Mouse (Mus musculus) thymus, postnatal 14 days (tissue): ENCODE data around the gene Pip4k2a.

Experiments used
- DNase-seq: peaks from one replicate; pipeline ENCODE4 v3.0.0; 2021

Gene Pip4k2a

DNA sequence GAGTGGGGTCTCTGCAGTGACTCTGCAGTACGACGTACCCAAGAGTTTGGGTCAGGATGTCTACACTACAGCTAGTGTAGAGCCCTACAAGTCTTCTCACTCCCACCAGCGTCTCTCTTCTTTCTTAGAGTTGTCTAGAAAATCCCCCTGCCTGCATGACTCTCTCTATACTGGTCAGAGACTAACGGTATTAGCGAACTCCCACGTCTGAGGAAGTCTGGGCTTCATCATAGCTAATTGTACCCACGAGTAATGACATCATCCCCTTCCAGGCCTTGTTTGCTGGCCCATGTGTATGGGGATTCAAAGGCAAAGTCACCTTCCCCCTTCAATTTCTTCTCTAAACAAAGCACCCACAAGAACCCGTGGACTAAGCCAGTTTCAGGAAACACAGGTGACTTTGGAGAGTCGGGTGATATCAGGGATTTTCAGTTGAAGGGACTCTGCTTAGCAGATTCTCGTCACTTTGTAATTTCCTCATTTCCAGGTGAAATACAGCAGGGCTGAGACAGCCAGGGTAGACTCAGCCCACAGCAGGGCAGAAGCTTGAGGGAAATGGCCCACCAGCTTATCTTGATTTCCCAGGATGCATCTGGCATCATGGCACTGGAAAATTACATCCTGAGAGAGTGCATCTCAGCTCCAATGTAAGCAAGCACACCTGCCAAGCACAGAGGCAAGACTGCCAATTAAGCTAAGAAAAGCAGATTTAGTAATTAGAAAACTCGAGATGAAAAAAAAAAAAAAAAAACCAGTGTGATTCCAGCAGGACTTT, 107.5 kb downstream of the Pip4k2a start:
- no peak for DNase-seq

DNA sequence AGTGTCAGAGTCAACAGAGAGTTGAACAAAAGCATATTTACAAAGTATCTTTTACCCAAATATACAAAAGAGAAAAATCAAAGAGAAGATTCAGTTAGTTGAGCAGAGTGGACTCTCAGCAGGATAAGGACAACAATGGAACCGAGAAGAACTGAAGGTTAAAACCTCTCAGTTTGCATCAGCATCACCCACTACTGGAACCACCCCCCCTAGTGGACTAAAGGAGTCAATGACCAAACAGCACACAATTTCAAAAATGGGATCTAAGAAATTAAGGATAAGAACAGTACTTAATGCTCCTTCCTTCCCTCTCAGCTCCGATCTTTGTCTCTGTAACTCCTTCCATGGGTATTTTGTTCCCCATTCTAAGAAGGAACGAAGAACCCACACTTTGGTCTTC, 113.6 kb downstream of the Pip4k2a start:
- no peak for DNase-seq

GRCm38 (mm10) chr2:18874626-18875025, 123.3 kb downstream of the Pip4k2a start:
- no peak for DNase-seq

DNA sequence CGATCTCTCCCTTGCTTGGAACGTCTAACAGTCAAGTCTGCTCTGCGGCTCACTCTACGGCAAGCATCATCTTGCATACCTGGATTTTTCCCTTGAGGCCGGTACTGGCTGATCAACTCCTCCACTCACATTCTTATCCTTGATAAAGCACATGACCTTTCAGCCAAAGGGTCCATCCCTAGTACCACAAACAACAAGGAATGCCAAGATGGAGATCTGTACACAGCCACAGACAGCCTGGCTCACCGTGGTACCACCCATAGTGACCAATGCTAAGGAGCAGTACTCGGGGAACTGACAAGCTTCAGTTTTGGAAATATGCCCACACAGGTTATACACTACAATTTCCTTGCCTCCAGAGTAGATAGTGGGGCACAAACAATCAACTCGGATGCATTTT, 123.9 kb downstream of the Pip4k2a start:
- no peak for DNase-seq

DNA sequence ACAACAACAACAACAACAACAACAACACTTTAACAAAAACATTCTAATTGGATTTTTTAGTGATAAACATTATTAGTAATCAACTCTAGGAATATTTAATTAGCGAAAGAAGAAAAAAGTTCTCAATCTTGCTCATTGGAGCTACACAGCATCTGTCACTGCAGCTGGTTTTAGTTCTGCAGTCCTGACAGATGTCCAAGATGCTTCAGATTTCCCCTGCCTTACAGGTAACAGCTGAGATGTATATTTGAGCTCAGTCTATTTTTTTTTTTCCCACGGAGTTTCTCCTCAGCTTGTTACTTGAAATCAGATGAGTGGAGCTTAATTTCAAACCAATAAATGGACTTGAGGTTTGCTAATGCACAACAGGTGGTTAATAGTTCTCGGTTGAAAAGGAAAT, 124.5 kb downstream of the Pip4k2a start:
- peak; percentile 1 for DNase-seq

DNA sequence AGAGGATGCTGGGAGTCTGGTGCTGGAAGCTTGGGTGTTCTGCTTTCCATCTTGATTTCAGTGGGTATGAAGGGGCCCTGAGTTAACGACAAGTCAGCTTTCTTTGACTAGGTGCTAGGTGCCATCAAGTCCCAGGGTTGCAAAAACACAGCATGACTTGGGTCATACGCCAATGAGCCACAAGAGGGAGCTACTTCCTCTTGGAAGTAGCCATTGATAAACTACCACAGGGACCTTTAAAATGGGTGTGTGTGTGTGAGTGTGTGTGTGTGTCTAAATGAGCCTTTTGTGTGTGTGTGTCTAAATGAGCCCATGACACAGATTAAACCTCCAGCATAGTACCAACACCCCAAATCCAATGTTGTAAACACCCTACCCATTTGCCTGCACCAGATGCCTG, 125.1 kb downstream of the Pip4k2a start:
- peak; percentile 84 for DNase-seq

DNA sequence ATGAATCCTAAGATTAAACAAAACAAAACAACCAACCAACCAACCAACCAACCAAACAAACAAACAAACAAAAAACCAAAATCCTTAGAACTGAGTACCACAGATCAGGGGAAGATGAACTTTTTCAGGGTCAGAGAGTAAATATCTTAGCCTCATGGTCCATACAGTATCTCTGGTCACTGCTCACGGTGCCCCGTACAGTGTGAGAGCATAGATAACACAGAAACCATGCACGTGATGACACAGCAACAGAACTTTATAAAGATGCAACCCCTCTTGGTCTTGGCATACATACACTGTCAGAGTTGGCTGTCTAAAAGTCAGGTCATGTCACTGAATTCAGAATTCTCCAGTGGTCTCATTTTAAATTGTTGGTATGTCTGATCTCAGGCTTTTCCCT, 126.8 kb downstream of the Pip4k2a start:
- no peak for DNase-seq

DNA sequence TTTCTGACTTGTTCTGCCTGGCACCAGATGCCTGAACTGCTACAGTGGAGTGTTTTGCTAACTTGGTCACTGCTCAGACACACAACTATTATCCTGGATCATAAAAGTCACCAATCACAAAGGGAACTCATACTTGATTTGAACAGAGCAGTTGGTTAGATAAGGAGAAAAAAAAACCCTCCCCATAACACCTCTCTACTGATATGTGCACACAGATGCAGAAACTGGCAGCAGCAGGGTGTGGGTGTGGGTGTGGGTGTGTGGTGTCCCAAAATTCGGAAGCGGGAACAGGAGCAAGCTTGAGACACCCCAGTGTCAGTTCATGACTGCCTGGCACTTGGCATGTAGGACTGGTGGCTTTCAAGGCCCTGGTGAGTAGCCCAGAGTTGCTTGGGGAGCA, 130.9 kb downstream of the Pip4k2a start:
- peak; percentile 1 for DNase-seq

DNA sequence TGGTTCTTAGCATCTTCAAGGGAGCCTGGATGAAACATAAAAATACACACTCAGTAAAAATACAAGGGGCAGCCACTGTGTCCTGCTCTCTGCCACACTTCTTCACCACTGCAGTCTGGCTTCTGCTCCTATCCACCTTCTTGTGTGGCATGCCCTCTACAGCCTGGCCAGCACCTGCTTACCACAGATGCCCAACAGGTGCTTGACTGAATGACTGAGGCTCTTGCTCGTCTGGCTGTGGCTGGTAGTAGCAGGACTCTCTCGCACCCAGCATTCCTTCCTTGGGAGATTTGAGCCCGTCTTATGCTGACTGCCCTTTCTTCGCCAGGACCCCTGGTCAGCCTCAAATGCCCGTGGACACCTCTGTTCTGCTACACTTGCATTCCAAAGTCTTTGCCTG, 133.2 kb downstream of the Pip4k2a start:
- DNase-seq = no peak

DNA sequence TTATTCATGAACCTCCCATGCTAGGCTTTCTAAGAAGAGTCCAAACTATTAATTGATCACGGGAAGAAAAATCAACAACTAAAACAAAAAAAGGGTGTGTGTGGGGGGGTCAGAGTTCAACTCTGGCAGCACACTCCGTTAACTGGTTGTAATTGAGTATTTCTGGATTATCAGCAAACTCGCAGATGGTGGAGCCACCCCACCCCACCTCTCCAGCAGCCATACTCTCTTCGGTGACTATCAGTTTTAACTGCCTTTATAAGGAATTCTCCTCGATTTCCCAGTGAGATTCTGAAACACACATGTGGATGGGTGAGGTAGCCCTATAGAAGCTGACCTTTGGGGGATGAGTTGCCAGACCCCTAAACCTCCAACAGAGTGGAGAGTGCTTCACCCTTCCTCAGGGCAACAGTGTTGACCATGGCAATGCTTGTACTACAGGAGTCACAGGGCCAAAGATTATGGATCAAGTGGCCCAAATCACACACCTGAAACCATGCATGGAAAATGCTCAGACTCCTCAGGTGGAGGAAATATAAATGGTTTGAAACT, 136.2 kb downstream of the Pip4k2a start:
- no peak for DNase-seq

DNA sequence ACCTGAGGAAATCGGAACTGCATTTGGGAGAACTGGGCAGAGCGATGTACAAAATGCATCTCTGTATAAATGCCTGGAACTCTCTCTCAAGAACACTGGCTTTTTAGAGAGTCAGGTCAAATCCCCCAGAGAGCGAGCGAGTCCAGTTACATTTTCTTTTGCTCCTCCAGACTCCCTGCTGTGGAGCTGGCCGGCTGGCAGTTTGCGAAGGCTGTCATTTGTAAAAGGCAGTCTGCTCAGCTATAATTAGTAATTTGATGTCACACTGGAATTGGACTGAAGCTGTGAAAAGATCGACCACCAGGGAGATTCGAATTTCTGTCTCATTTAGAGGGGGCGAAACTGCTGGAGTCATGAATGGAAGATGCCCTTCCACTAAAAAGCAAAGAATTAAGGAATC, 137.2 kb downstream of the Pip4k2a start:
- DNase-seq = no peak

DNA sequence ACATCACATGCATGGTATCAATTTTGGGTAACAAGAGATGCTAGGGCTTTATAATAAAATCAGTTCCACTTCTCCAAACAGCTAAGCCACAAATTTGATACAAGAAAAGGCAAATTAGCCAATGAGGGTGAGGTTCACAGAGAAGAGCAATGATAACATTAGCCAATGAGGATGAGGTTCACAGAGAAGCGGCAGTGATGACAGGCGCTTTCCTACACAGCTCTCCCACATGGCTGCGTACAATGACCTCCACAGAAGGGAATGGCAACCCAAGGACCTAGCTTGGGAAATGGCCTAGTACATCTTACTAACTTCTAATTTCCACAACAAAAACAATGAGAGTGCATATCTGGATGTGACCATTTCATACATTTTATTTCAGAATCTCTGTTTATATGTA, 140.0 kb downstream of the Pip4k2a start:
- no peak for DNase-seq

- DNase-seq = no peak
Measured at GRCm38 (mm10) chr2:18856461-18856860, 141.5 kb downstream of the Pip4k2a start.

- no peak for DNase-seq
Measured at GRCm38 (mm10) chr2:18855246-18855645, 142.7 kb downstream of the Pip4k2a start.

DNA sequence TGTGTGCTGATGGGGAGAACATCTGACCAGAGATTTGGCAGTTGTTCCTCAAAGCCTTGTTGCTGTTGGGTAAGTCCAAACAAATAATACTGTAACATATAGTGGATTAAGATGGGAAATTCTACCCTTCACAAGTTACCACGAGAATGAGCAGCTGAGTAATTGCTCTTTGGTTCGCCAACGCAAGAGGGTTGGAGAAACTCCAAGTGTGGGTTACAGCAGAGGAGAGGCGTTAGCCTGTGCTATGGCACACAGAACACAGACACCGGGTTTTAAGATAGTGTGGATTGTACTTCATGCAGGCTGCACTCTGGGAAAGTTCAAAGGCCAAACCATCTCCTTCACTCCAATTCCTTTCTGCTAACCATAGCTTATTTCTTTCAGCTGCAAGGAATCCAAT, 144.6 kb downstream of the Pip4k2a start:
- no peak for DNase-seq

GRCm38 (mm10) chr2:18850657-18851056, 147.3 kb downstream of the Pip4k2a start:
- no peak for DNase-seq

DNA sequence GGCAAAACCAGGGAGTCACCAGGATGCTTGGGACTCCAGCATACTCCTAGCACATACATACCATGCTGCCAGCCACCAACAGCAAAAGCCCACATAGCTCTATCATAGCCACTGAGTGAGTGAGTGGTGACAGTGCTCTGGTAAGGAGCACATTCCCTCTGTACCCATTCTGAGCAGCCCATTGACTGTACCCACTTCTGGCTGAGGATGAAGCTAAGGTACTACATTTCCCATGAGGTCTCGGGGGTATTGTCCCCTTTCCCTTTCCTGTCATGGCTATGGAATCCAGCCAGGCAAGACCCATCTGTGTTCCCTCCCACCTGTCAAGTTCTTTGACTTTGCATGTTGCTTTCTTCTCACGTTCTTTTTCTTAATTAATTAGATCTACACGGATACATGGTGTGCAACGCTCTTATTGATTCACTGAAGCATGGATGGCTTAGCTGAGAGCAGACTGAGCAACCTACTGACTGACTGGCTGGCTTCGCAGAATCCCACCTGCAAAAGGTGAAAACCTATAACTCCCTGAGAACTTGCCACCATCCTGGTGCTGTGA, 149.8 kb downstream of the Pip4k2a start:
- no peak for DNase-seq

- no peak for DNase-seq
Measured at GRCm38 (mm10) chr2:18842527-18842926, 155.4 kb downstream of the Pip4k2a start.

GRCm38 (mm10) chr2:18841051-18841450, 156.9 kb downstream of the Pip4k2a start:
- no peak for DNase-seq

GRCm38 (mm10) chr2:18839532-18839931, 158.4 kb downstream of the Pip4k2a start:
- DNase-seq = no peak

- DNase-seq = no peak
Measured at GRCm38 (mm10) chr2:18835266-18835908, 162.5 kb downstream of the Pip4k2a start.

- no peak for DNase-seq
Measured at GRCm38 (mm10) chr2:18833024-18833590, 164.8 kb downstream of the Pip4k2a start.

DNA sequence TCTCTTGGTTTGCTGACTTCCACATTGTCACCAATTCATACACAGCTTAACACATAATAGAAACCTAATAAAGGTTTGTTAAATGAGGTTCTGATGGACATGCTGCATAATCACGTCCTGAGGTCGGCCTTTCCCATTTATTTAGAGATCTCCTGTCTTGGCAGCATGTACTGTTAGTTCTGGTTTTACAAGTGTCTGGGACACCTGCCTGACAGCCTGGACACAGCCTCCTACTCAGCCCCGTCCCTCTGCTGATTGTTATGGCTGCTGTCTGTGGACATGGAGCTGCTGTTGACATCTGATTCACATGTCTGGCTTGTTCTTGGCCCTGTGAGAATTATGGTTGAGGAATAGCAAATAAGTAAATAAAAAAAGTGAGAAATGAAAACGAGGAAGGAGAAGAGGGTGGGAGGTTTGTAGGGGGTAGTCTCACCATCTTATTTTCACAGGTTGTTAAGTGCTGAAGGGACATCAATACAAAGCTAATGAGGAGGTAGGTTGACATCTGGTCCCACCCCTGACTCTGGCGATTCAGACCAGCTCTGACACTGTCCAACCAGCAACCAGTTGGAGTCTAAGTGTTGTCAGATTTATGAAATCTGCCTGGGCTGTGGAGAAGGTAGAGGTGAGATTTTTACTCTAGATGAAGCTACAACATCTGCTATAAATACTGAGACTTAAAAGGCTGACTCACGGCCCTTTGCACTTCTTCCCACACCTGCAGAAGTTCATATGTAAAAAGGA, 166.7 kb downstream of the Pip4k2a start:
- no peak for DNase-seq
